Mouse (Mus musculus) retina, postnatal 1 day (tissue): ENCODE measurements around the gene Gja6.

Experiments used
- DNase-seq: peaks from one replicate; pipeline ENCODE4 v3.0.0-alpha.2; 2012

Gene Gja6

GRCm38 (mm10) chrX:160906952-160907351 is at the start of gene Gja6:
Gene Gja6, minus strand, starts transcription at chrX:160907052.
- DNase-seq, result no peak

- DNase-seq, result no peak
Measured at GRCm38 (mm10) chrX:160949583-160949982, 42.7 kb upstream of the Gja6 start.

GRCm38 (mm10) chrX:160944722-160945121 is 37.9 kb upstream of the Gja6 start:
- no peak for DNase-seq

- DNase-seq, result peak; percentile 9
Measured at GRCm38 (mm10) chrX:160935541-160935940, 28.7 kb upstream of the Gja6 start.

- DNase-seq, result peak; percentile 0
Measured at GRCm38 (mm10) chrX:160930656-160931055, 23.8 kb upstream of the Gja6 start.

- no peak for DNase-seq
Measured at GRCm38 (mm10) chrX:160928870-160929269, 22.0 kb upstream of the Gja6 start.

GRCm38 (mm10) chrX:160919022-160919637 is 12.3 kb upstream of the Gja6 start:
- no peak for DNase-seq

- no peak for DNase-seq
Measured at GRCm38 (mm10) chrX:160906477-160906876, 375 bp downstream of the Gja6 start.

GRCm38 (mm10) chrX:160905913-160906312 is 939 bp downstream of the Gja6 start:
- DNase-seq, result no peak

- DNase-seq, result peak; percentile 5
Measured at GRCm38 (mm10) chrX:160905041-160905678, 1.7 kb downstream of the Gja6 start.

GRCm38 (mm10) chrX:160901118-160901517 is 5.7 kb downstream of the Gja6 start:
- DNase-seq, result no peak

GRCm38 (mm10) chrX:160892077-160892476 is 14.8 kb downstream of the Gja6 start:
- no peak for DNase-seq

GRCm38 (mm10) chrX:160886301-160886700 is 20.6 kb downstream of the Gja6 start:
- DNase-seq, result no peak

GRCm38 (mm10) chrX:160866576-160866975 is 40.3 kb downstream of the Gja6 start:
- no peak for DNase-seq

GRCm38 (mm10) chrX:160865022-160865421 is 41.8 kb downstream of the Gja6 start:
- no peak for DNase-seq

- DNase-seq, result peak; percentile 22
Measured at GRCm38 (mm10) chrX:160863689-160864383, 43.0 kb downstream of the Gja6 start.
